Mouse (Mus musculus): ENCODE results near the gene Wdr72.

The Wdr72 gene

GRCm38 (mm10) chr9:74109761-74110460, at the start of gene Wdr72:
TSS of gene Wdr72 (plus strand) at chr9:74110356.
- peak; percentile 2 for DNase-seq (ENCODE audit: low spot score)

GRCm38 (mm10) chr9:74066278-74066677, 43.9 kb upstream of the Wdr72 start:
- DNase-seq (ENCODE audit: low spot score) = no peak

- no peak for DNase-seq (ENCODE audit: low spot score)
Measured at GRCm38 (mm10) chr9:74066766-74067165, 43.4 kb upstream of the Wdr72 start.

GRCm38 (mm10) chr9:74075958-74076357, 34.2 kb upstream of the Wdr72 start:
- DNase-seq (ENCODE audit: low spot score) = no peak

GRCm38 (mm10) chr9:74078458-74078857, 31.7 kb upstream of the Wdr72 start:
- no peak for DNase-seq (ENCODE audit: low spot score)

- DNase-seq (ENCODE audit: low spot score) = no peak
Measured at GRCm38 (mm10) chr9:74080241-74080640, 29.9 kb upstream of the Wdr72 start.

GRCm38 (mm10) chr9:74101591-74101990, 8.6 kb upstream of the Wdr72 start:
- DNase-seq (ENCODE audit: low spot score) = no peak

GRCm38 (mm10) chr9:74102615-74103014, 7.5 kb upstream of the Wdr72 start:
- DNase-seq (ENCODE audit: low spot score) = no peak

- no peak for DNase-seq (ENCODE audit: low spot score)
Measured at GRCm38 (mm10) chr9:74110461-74110816, 283 bp downstream of the Wdr72 start.

GRCm38 (mm10) chr9:74112526-74112925, 2.4 kb downstream of the Wdr72 start:
- DNase-seq (ENCODE audit: low spot score) = no peak

- no peak for DNase-seq (ENCODE audit: low spot score)
Measured at GRCm38 (mm10) chr9:74126222-74126621, 16.1 kb downstream of the Wdr72 start.

GRCm38 (mm10) chr9:74134010-74134409, 23.9 kb downstream of the Wdr72 start:
- no peak for DNase-seq (ENCODE audit: low spot score)

GRCm38 (mm10) chr9:74141864-74142263, 31.7 kb downstream of the Wdr72 start:
- DNase-seq (ENCODE audit: low spot score) = peak; percentile 54

GRCm38 (mm10) chr9:74142705-74143104, 32.5 kb downstream of the Wdr72 start:
- DNase-seq (ENCODE audit: low spot score) = no peak

- DNase-seq (ENCODE audit: low spot score) = no peak
Measured at GRCm38 (mm10) chr9:74145203-74145602, 35.0 kb downstream of the Wdr72 start.

GRCm38 (mm10) chr9:74148306-74148705, 38.1 kb downstream of the Wdr72 start:
- DNase-seq (ENCODE audit: low spot score) = no peak

- no peak for DNase-seq (ENCODE audit: low spot score)
Measured at GRCm38 (mm10) chr9:74160361-74160933, 50.3 kb downstream of the Wdr72 start.

- DNase-seq (ENCODE audit: low spot score) = peak; percentile 5
Measured at GRCm38 (mm10) chr9:74165697-74166096, 55.5 kb downstream of the Wdr72 start.

- no peak for DNase-seq (ENCODE audit: low spot score)
Measured at GRCm38 (mm10) chr9:74169904-74170303, 59.7 kb downstream of the Wdr72 start.

- no peak for DNase-seq (ENCODE audit: low spot score)
Measured at GRCm38 (mm10) chr9:74186748-74187400, 76.7 kb downstream of the Wdr72 start.

GRCm38 (mm10) chr9:74187401-74188029, 77.4 kb downstream of the Wdr72 start:
- DNase-seq (ENCODE audit: low spot score) = no peak

GRCm38 (mm10) chr9:74194898-74195297, 84.7 kb downstream of the Wdr72 start:
- no peak for DNase-seq (ENCODE audit: low spot score)

GRCm38 (mm10) chr9:74228272-74228671, 118.1 kb downstream of the Wdr72 start:
- DNase-seq (ENCODE audit: low spot score) = no peak
